Mouse (Mus musculus) neural tube, embryonic 11.5 days (tissue): ENCODE results near the gene Ell. TPM values are rescaled to one million over a fixed set of nuclear protein-coding genes. Genes with fewer than 3 reads are reported as not detected.

Experiments used
- ATAC-seq: fragments of 200-750 bp; cut with Nextera tagmentation; 2 replicates; pipeline ENCODE4 v1.8.0; 2017; ENCODE audit warnings: moderate number of reproducible peaks, mild to moderate bottlenecking, moderate TSS enrichment, moderate library complexity; ENCODE audit not compliant: insufficient read depth, low FRiP score, low TSS enrichment
- DNase-seq: peaks from one replicate; pipeline ENCODE4 v3.0.0-alpha.2; 2015; ENCODE audit warnings: low spot score
- H3K27ac ChIP-seq: fragments of 300-500 bp; sonication (generic); 2 replicates; pipeline ENCODE4 v1.5.1; 2014; ENCODE audit warnings: low read depth, mild to moderate bottlenecking, low read length
- H3K27me3 ChIP-seq: fragments of 300-500 bp; sonication (generic); 2 replicates; pipeline ENCODE4 v1.6.1; 2014; ENCODE audit warnings: mild to moderate bottlenecking, low read length, mixed read lengths; ENCODE audit not compliant: control insufficient read depth, insufficient read depth
- H3K36me3 ChIP-seq: fragments of 300-500 bp; sonication (generic); 2 replicates; pipeline ENCODE4 v1.6.1; 2014; ENCODE audit warnings: mild to moderate bottlenecking, low read length, moderate library complexity, mixed read lengths; ENCODE audit not compliant: control insufficient read depth, insufficient read depth
- H3K4me1 ChIP-seq: fragments of 300-500 bp; sonication (generic); 2 replicates; pipeline ENCODE4 v1.6.1; 2014; ENCODE audit warnings: low read length, mixed read lengths; ENCODE audit not compliant: control insufficient read depth, insufficient read depth
- H3K4me2 ChIP-seq: fragments of 300-500 bp; sonication (generic); 2 replicates; pipeline ENCODE4 v1.6.1; 2014; ENCODE audit warnings: low read depth, mild to moderate bottlenecking, moderate library complexity
- H3K4me3 ChIP-seq: fragments of 300-500 bp; sonication (generic); 2 replicates; pipeline ENCODE4 v1.5.1; 2014; ENCODE audit warnings: low read depth, low read length
- H3K9ac ChIP-seq: fragments of 300-500 bp; sonication (generic); 2 replicates; pipeline ENCODE4 v1.6.1; 2014; ENCODE audit warnings: mild to moderate bottlenecking, low read length
- H3K9me3 ChIP-seq: fragments of 300-500 bp; sonication (generic); 2 replicates; pipeline ENCODE4 v1.6.1; 2016; ENCODE audit warnings: low read length; ENCODE audit not compliant: control insufficient read depth
- WGBS: fragments of 180-500 bp; shearing (Covaris S2); extraction: QIAGEN DNeasy Blood & Tissue Kit; methylation state at CpG from one replicate; pipeline ENCODE4 v1.1.7; 2014; 5-methylcytosine and 5-hydroxymethylcytosine counted together
- polyA plus RNA-seq: library from polyadenylated mRNA; unstranded; fragments of >200 nt; fragmentation: Nextera tagmentation; extraction: Ambion mirVana; gene quantifications from 2 replicates; pipeline ENCODE4 v1.2.1, GENCODE M21; 2014

The Ell gene
- polyA plus RNA-seq, 1 experiment from 2014 or later = 18.8 TPM

DNA sequence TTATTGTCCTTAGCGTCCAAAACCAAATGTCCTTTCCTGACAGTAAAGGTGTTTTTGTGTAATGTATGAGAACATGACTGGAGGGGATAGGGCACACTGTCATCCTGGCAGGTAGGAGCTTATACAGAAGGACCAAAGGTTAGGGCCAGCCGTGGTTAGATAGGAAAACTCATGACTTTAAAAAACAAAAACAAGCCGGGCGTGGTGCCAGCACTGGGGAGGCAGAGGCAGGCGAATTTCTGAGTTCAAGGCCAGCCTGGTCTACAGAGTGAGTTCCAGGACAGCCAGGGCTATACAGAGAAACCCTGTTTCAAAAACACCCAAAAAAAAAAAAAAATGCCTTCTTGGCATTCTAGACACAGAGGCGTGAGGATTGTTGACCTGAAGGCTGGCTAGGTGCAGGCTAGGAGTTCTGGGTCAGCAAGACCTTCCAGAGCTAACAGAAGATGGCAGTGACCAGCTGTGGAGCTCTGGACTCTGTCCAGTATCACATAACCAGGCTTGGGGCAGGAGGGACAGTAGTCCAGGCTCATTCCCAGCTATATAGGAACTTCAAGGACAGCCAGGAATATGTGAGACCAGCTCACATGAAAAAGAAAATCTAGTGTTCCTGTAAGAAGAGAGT, 24.6 kb downstream of the Ell start:
- no peak overlapping the region for H3K4me3 ChIP-seq
- no peak for ATAC-seq
- H3K27me3 ChIP-seq = no peaks in the 10 kb centered on the region
- H3K9me3 ChIP-seq = no peaks in the 10 kb centered on the region
- H3K27ac ChIP-seq = no peak overlapping the region
- DNase-seq = no peak
- H3K4me2 ChIP-seq = no peak overlapping the region
- H3K36me3 ChIP-seq = no peaks in the 10 kb centered on the region
- WGBS = 90% methylated on average over 6 of the region's 6 CpGs
- peaks cover 6% of the 10 kb centered on the region; the same call in 1 of the 2 replicates for H3K4me1 ChIP-seq
- no peak overlapping the region for H3K9ac ChIP-seq

DNA sequence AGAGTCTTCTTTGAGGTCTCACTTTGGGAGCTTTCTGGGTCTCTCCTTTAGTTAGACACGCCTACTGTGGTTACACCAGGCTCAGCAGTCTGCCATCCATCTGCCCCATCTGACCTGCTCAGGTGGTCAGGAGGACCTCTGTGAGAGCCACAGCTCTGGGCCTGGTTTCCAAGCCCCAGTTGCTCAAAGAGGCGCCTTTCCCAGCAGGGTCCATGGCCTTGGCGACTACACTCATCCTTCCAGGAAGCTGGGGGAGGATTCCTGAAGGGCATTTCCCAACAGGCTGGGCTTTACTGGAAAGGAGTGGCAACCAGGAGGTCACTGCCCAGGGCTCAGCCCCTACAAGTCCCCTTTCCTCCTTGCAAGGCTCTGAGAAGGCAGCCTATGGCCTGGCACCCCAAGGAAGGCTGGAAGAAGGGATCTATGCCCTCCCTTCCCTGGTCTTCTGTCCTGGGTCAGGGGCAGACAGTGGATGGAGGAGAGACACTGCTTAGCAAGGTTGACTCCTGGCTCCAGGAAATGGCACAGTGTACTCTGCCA, 25.5 kb downstream of the Ell start:
- no peak overlapping the region for H3K4me2 ChIP-seq
- H3K27me3 ChIP-seq = no peaks in the 10 kb centered on the region
- peaks cover 6% of the 10 kb centered on the region; the same call in 1 of the 2 replicates for H3K4me1 ChIP-seq
- DNase-seq (no peak), ATAC-seq (no peak)
- WGBS = 75% methylated on average over 3 of the region's 3 CpGs
- H3K36me3 ChIP-seq = no peaks in the 10 kb centered on the region
- no peak overlapping the region for H3K27ac ChIP-seq
- no peaks in the 10 kb centered on the region for H3K9me3 ChIP-seq
- no peak overlapping the region for H3K4me3 ChIP-seq
- 0 out of 2 replicates have a peak overlapping the region, but pooled peaks have one; percentile 6 for H3K9ac ChIP-seq

DNA sequence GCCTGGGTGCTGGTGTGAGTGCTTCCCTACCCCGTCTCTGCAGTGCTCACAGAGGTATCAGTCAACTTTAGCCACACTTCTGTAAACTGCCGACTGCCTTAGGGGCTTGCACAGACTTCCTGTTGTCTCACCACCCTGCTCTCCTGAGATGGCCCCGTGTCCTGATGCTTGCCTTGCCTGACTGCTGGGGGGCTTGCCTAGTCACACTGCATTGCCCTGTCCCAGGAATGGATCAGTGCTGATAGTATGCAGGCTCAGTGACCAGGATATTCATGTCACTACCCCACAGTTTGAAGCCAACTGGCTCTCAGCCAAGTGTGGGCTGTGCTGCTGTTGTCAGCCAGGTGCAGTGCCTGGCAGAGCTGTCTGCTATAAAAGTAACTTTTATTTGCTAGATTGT, 26.3 kb downstream of the Ell start:
- Histone ChIP-seq H3K27ac (no peak overlapping the region), H3K4me3 (no peak overlapping the region), H3K9me3 (no peaks in the 10 kb centered on the region), H3K4me2 (no peak overlapping the region), H3K9ac (no peak overlapping the region), H3K36me3 (no peaks in the 10 kb centered on the region), H3K27me3 (no peaks in the 10 kb centered on the region), H3K4me1 (peaks cover 6% of the 10 kb centered on the region; the same call in 1 of the 2 replicates)
- WGBS = 74% methylated on average over 3 of the region's 3 CpGs
- no peak for ATAC-seq
- DNase-seq = no peak

DNA sequence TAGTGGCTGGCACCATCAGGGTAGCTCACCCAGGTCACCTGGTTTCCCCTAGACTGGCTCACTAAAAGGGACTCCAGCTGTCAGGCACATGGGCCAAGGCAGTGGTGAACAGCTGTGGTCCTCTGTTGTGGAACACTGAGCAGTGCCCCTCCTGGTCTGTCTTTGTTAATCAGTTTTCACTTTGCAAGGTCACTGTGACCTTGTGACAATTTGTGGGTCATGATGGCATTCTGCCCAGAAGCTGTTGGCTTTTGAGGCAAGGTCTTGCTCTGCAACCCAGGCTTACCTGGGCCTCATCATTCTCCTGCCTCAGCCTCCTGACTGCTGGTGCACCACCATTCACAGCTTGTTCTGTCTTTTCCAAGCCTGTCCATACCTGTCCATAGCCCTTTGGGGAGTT, 31.1 kb downstream of the Ell start:
- H3K4me1 ChIP-seq = no peaks in the 10 kb centered on the region
- ATAC-seq (no peak), DNase-seq (no peak)
- H3K4me3 ChIP-seq = no peak overlapping the region
- no peaks in the 10 kb centered on the region for H3K9me3 ChIP-seq
- no peaks in the 10 kb centered on the region for H3K27me3 ChIP-seq
- H3K4me2 ChIP-seq = no peak overlapping the region
- H3K27ac ChIP-seq = no peak overlapping the region
- H3K36me3 ChIP-seq = no peaks in the 10 kb centered on the region
- H3K9ac ChIP-seq = no peak overlapping the region

DNA sequence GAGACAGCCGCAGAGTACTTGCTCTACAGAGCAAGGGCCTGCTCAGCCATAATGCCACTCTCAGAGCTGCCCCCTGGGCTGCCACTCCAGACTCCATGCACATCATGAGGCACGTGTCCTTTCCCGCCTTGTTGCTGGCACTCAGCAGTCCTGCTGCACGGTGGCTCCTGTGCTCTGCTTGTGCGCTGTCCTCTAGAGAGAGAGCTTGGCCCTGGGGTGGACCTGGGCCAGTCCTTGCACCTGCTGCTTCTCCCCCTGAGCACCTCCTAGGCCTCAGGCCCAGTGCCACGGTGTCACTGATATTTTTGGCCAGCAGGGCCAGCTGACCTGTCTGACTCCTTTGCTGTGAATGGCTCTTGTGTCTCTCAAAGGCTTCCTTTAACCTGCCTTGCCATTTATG, 31.7 kb downstream of the Ell start:
- 91% methylated on average over 6 of the region's 6 CpGs for WGBS
- H3K4me3 ChIP-seq = no peak overlapping the region
- H3K4me1 ChIP-seq = no peaks in the 10 kb centered on the region
- no peak for ATAC-seq
- DNase-seq = no peak
- H3K4me2 ChIP-seq = no peak overlapping the region
- H3K36me3 ChIP-seq = no peaks in the 10 kb centered on the region
- 0 out of 2 replicates have a peak overlapping the region, but pooled peaks have one; percentile 8 for H3K27ac ChIP-seq
- H3K27me3 ChIP-seq = no peaks in the 10 kb centered on the region
- H3K9ac ChIP-seq = no peak overlapping the region
- no peaks in the 10 kb centered on the region for H3K9me3 ChIP-seq

DNA sequence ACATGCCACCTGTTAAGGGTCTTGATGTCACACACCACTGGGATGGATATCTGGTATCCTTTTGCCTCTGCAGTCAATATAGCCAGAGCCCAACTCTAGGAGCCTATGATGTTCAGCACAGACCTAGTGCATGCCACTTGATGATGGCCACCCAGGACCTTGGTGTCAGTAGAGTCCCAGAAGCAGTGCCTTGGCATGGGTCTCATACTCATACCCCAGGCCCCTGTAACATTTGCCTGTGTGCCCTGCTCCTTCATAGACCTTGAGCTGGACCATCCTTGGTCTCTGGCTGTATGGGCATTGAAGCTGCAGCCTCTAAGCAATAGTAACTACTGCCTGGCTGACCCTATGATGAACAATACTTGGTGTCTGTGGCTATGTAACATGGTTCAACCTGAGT, 35.0 kb downstream of the Ell start:
- H3K27me3 ChIP-seq = no peaks in the 10 kb centered on the region
- no peaks in the 10 kb centered on the region for H3K4me1 ChIP-seq
- H3K9me3 ChIP-seq = no peaks in the 10 kb centered on the region
- H3K4me2 ChIP-seq = no peak overlapping the region
- ATAC-seq (no peak), DNase-seq (no peak)
- H3K36me3 ChIP-seq = peaks cover 3% of the 10 kb centered on the region; the same call in 1 of the 2 replicates
- no peak overlapping the region for H3K4me3 ChIP-seq
- H3K27ac ChIP-seq = no peak overlapping the region
- no peak overlapping the region for H3K9ac ChIP-seq

DNA sequence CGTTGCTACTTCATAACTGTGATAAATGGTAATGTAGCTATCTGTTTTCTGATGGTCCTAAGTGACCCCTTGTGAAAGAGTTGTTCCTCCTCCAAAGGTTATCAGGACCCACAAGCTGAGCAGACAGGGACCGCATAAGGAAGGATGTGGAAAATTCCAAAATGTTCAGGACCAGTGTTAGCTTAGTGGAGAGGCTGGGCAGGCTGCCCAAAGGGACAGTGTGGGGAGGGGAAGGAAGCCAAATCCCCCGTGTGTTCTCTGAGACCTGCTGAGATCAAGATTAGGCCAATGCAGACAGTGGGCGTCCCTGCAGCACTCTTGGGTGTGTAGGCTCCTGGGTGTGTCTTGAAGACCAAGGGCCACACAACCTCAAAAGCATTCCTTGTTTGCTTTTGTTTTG, 35.7 kb downstream of the Ell start:
- 91% methylated on average over 4 of the region's 4 CpGs for WGBS
- no peak overlapping the region for H3K9ac ChIP-seq
- no peak overlapping the region for H3K27ac ChIP-seq
- H3K4me3 ChIP-seq = no peak overlapping the region
- ATAC-seq = no peak
- no peaks in the 10 kb centered on the region for H3K9me3 ChIP-seq
- no peak overlapping the region for H3K4me2 ChIP-seq
- H3K27me3 ChIP-seq = no peaks in the 10 kb centered on the region
- no peak for DNase-seq
- no peaks in the 10 kb centered on the region for H3K4me1 ChIP-seq
- peaks cover 3% of the 10 kb centered on the region; the same call in 1 of the 2 replicates for H3K36me3 ChIP-seq

DNA sequence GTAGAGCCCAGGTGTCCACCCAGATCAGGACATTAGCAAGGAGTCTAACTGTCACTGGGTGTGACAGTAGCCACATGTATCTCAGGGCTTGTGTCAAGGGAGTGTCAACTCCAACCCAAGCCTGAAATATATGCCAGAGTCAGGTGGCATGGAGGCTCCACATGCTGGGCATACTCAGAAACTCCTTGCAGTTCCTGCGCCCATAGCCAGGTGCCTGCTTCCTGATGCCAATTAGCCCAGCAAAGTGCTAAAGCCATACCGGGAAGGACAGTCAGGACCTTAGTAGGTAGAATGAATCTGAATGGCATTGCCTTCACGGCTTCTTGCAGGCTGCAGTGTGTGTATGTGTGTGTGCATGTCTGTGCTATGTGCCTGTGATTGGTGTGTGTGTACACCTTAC, 38.0 kb downstream of the Ell start:
- DNase-seq (no peak), ATAC-seq (no peak)
- Histone ChIP-seq H3K4me1 (no peaks in the 10 kb centered on the region), H3K9ac (no peak overlapping the region), H3K4me2 (no peak overlapping the region), H3K4me3 (no peak overlapping the region), H3K27me3 (no peaks in the 10 kb centered on the region), H3K27ac (no peak overlapping the region), H3K36me3 (peaks cover 11% of the 10 kb centered on the region), H3K9me3 (no peaks in the 10 kb centered on the region)
- 92% methylated on average over 3 of the region's 3 CpGs for WGBS
